Mouse (Mus musculus) embryonic facial prominence, embryonic 12.5 days (tissue): Measurements from ENCODE around the gene Mlip. TPM values are rescaled to one million over a fixed set of nuclear protein-coding genes. Genes with fewer than 3 reads are reported as not detected.

Experiments
- ATAC-seq: fragments of 200-750 bp; cut with Nextera tagmentation; 2 replicates; pipeline ENCODE4 v1.8.0; 2017; ENCODE audit not compliant: insufficient number of reproducible peaks, insufficient read depth, low FRiP score, low TSS enrichment
- H3K27ac ChIP-seq: fragments of 300-500 bp; sonication (generic); 2 replicates; pipeline ENCODE4 v1.5.1; 2016; ENCODE audit warnings: mild to moderate bottlenecking
- H3K27me3 ChIP-seq: fragments of 300-500 bp; sonication (generic); 2 replicates; pipeline ENCODE4 v1.6.1; 2016; ENCODE audit warnings: mild to moderate bottlenecking, moderate library complexity
- H3K36me3 ChIP-seq: fragments of 300-500 bp; sonication (generic); 2 replicates; pipeline ENCODE4 v1.6.1; 2016; ENCODE audit warnings: mild to moderate bottlenecking
- H3K4me1 ChIP-seq: fragments of 300-500 bp; sonication (generic); 2 replicates; pipeline ENCODE4 v1.6.1; 2016
- H3K4me2 ChIP-seq: fragments of 300-500 bp; sonication (generic); replicated peaks from 2 replicates; pipeline ENCODE4 v1.6.1; 2016; ENCODE audit warnings: mild to moderate bottlenecking, moderate library complexity
- H3K4me3 ChIP-seq: fragments of 300-500 bp; sonication (generic); 2 replicates; pipeline ENCODE4 v1.5.1; 2016; ENCODE audit warnings: mild to moderate bottlenecking
- H3K9ac ChIP-seq: fragments of 300-500 bp; sonication (generic); 2 replicates; pipeline ENCODE4 v1.6.1; 2016; ENCODE audit warnings: mild to moderate bottlenecking, moderate library complexity
- H3K9me3 ChIP-seq: fragments of 300-500 bp; sonication (generic); 2 replicates; pipeline ENCODE4 v1.6.1; 2016; ENCODE audit warnings: mild to moderate bottlenecking, moderate library complexity
- WGBS: fragments of 180-500 bp; shearing (Covaris S2); methylation state at CpG from one replicate; pipeline ENCODE4 v1.1.7; 2016; 5-methylcytosine and 5-hydroxymethylcytosine counted together
- polyA plus RNA-seq: library from polyadenylated mRNA; unstranded; fragments of >200 nt; fragmentation: Nextera tagmentation; extraction: Ambion mirVana; gene quantifications from 2 replicates; pipeline ENCODE4 v1.2.1, GENCODE M21; 2016

Mlip gene
- 0.10 and 0.47 TPM in 2 replicates for polyA plus RNA-seq

DNA sequence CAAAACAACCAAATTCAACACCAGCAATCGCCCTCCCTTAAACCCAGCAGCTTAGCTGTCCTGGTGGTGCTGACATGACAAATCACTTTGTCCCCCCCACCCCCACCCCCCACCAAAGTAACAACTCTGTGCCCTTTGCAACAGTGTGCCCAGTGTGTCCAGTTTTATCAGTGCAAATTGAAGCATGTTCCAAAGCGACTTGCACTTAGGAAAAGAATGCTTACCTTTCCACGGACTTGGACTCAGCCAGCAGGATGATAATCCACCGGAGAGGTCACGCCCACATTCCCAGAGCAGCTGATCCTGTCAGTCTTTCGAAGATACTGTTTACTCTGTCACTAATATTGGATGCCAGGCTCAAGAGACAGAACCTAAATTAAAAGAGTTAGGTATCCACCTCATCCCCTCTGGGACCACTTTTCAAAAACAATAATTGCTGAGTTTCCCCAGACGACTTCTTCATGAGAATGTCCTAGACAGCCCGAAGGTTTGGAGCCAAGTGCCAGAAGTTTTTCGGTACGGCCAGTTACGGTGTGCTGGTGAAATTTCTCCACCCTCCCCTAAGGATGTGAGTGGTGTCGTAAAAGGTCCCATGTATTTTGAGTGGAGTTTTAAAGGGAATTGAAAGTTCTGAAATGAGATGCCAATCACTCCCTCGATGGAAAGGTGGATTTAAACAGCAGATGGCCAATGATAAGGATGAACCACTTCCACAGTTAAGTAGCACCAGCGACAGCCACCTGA lies at the start of gene Mlip:
Gene Mlip, minus strand, starts transcription at position 538 of the 744 bp plus-strand sequence.
- WGBS = 59% methylated on average over 14 of the region's 14 CpGs
- no peak within 1 kb of the TSS for H3K27ac ChIP-seq
- no peaks in the 10 kb centered on the region for H3K36me3 ChIP-seq
- H3K4me3 ChIP-seq = no peak within 1 kb of the TSS
- no peak within 1 kb of the TSS for H3K9ac ChIP-seq
- H3K4me1 ChIP-seq = peaks cover 6% of the 10 kb centered on the region; the same call in 1 of the 2 replicates
- H3K9me3 ChIP-seq = no peaks in the 10 kb centered on the region
- ATAC-seq = no peak
- H3K27me3 ChIP-seq = no peaks in the 10 kb centered on the region
- H3K4me2 ChIP-seq = no peak within 1 kb of the TSS

DNA sequence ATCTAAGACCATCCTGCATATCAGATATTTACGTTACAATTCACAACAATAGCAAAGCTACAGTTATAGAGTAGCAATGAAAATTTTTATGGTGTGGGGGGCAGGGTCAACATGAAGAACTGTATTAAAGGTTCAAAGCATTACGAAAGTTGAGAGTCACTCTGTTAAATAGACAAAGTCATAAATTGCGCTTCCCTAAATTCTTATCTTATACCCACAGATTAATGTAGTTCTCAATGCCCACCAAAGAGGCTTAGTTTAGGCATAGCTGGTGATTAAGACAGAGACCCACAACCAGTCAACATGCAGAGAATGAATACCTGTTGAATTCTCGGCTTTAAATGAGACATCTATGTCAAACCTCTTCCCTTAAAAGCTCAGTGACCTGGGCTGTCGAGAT lies 47.0 kb upstream of the Mlip start:
- WGBS = 87% methylated on average over 5 of the region's 5 CpGs

DNA sequence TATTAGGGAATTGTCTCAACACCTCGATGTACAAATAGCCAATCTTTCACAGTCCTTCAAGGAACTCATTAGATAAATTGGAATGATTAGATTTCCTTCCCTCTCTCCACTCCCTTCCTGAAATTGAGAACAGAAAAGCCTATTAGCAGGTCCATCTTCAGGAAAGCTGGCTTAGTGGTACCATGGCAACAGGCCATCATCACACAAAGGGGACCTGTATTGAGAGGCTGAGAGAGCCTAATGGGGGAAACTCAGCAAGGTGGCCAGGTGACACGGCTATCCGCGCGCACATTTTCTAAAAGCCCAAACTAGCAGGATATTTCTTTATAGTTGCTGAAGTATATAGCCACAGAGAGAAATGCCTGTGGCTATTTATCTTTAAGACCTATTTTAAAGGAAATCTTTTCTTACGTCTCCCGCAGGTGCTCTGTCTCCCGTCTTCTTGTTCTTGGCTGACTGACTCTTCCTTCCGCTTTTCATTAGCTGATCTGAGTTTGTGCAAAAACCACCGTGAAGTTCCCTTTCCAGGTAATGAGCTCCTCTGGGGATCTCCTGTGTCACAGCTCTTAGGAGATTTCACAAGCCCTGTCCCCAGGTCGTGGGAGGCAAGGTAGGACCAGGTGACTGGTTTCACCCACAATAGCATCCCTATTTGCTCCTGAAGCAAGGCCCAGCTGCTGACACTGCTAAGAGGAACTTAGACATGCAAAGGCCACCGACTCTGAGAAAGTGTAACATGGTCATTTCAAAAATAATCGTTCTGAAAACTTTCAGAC lies 46.3 kb upstream of the Mlip start:
- Histone ChIP-seq H3K9ac (no peak overlapping the region), H3K4me1 (no peaks in the 10 kb centered on the region), H3K36me3 (no peaks in the 10 kb centered on the region), H3K9me3 (no peaks in the 10 kb centered on the region), H3K4me2 (no peak overlapping the region), H3K27ac (no peak overlapping the region), H3K4me3 (no peak overlapping the region), H3K27me3 (no peaks in the 10 kb centered on the region)
- ATAC-seq = no peak
- WGBS = 57% methylated on average over 13 of the region's 13 CpGs

More for the DNA sequence above, 47.0 kb upstream of the Mlip start:
- Histone ChIP-seq H3K4me2 (no peak overlapping the region), H3K36me3 (no peaks in the 10 kb centered on the region), H3K27ac (no peak overlapping the region), H3K27me3 (no peaks in the 10 kb centered on the region), H3K9ac (no peak overlapping the region), H3K4me3 (no peak overlapping the region), H3K9me3 (no peaks in the 10 kb centered on the region), H3K4me1 (no peaks in the 10 kb centered on the region)
- ATAC-seq = no peak

DNA sequence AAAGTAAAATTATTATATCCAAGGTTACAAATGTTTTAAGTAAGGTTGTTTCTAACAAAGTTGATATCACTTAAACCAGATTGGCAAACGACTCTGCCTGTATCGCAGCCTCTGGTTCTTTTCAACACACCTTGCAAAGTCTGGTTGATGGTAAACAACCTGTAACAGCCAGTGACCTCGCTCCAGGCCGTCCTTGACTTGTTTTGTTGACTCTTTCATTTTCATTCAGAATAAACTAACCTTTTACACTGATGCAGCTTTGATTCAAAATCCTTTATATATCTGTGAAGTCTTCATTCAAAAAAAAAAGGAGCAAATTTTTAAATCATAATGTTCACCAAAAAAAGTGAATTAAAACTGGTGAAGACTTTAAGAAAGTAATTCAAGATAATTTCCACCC lies 44.3 kb upstream of the Mlip start:
- no peak for ATAC-seq
- H3K9me3 ChIP-seq = no peaks in the 10 kb centered on the region
- H3K36me3 ChIP-seq = no peaks in the 10 kb centered on the region
- no peak overlapping the region for H3K4me3 ChIP-seq
- H3K27ac ChIP-seq = no peak overlapping the region
- H3K9ac ChIP-seq = no peak overlapping the region
- H3K4me2 ChIP-seq = no peak overlapping the region
- WGBS = 70% methylated on average over 4 of the region's 4 CpGs
- H3K27me3 ChIP-seq = no peaks in the 10 kb centered on the region
- H3K4me1 ChIP-seq = no peaks in the 10 kb centered on the region

DNA sequence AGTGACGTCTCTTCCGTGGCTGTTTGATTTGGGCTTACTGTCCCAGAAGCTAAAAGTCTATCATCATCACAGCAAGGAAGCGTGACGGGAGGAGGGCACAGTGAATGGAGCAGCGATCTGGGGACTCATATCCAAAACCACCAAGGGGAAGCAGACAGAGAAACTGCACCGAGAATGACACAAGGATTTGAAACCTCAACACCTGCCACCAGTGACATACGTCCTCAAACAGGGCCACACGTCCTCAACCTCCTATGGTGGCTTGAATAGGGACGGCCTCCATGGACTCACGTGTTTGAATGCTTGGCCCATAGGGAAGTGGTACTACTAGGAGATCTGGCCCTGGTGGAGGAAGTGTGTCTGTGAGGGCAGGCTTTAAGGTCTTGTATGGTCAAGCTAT lies 38.5 kb upstream of the Mlip start:
- no peak for ATAC-seq
- H3K27me3 ChIP-seq = no peaks in the 10 kb centered on the region
- WGBS = 92% methylated on average over 10 of the region's 10 CpGs

DNA sequence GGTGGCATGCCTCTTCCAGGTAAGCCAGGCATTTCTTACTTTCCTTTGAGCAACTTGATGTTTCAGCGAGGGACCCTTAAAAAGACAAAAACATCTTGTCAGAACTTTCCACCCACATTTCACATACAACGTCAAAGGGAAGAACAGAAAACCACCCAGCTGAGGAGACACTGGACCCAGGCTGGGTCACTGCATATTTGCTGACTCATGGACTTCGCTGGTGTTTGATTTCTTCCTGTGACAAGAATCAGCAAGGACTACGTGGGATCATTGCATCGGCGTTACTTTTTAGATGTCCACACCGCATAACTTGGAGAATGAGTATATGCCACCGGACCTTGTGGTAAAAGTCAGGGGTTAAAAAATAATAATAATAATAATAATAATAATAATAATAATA lies 36.2 kb upstream of the Mlip start:
- no peaks in the 10 kb centered on the region for H3K36me3 ChIP-seq
- WGBS = 87% methylated on average over 8 of the region's 8 CpGs
- H3K9me3 ChIP-seq = no peaks in the 10 kb centered on the region
- H3K9ac ChIP-seq = no peak overlapping the region
- no peaks in the 10 kb centered on the region for H3K4me1 ChIP-seq
- H3K27ac ChIP-seq = no peak overlapping the region
- H3K4me3 ChIP-seq = no peak overlapping the region
- no peak overlapping the region for H3K4me2 ChIP-seq
- ATAC-seq = no peak
- H3K27me3 ChIP-seq = no peaks in the 10 kb centered on the region

More for the DNA sequence above, 38.5 kb upstream of the Mlip start:
- Histone ChIP-seq H3K4me3 (no peak overlapping the region), H3K9ac (no peak overlapping the region), H3K36me3 (no peaks in the 10 kb centered on the region), H3K4me1 (no peaks in the 10 kb centered on the region), H3K9me3 (no peaks in the 10 kb centered on the region), H3K4me2 (no peak overlapping the region), H3K27ac (no peak overlapping the region)

DNA sequence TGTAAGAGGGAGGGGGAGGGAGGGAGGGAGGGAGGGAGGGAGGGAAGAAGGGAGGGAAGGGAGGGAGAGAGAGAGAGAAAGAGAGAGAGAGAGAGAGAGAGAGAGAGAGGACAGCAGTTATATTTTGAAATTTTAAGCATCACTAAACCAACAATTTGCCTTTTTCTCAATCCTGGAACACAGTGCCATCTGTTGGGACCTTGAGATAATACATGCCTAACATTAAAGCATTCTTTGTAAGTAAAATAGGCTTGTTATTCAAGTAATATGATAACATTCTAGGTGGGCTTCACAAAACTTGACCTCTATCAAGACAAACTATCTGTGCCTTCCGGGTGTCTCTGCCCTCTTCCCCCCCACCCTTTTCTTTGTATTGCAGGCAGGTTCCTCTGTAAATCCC lies 34.0 kb upstream of the Mlip start:
- no peaks in the 10 kb centered on the region for H3K27me3 ChIP-seq
- no peak for ATAC-seq
- H3K9me3 ChIP-seq = no peaks in the 10 kb centered on the region
- 27% methylated on average over 1 of the region's 1 CpGs for WGBS
- no peak overlapping the region for H3K9ac ChIP-seq
- H3K27ac ChIP-seq = no peak overlapping the region
- no peaks in the 10 kb centered on the region for H3K4me1 ChIP-seq
- H3K4me2 ChIP-seq = no peak overlapping the region
- H3K4me3 ChIP-seq = no peak overlapping the region
- H3K36me3 ChIP-seq = no peaks in the 10 kb centered on the region

DNA sequence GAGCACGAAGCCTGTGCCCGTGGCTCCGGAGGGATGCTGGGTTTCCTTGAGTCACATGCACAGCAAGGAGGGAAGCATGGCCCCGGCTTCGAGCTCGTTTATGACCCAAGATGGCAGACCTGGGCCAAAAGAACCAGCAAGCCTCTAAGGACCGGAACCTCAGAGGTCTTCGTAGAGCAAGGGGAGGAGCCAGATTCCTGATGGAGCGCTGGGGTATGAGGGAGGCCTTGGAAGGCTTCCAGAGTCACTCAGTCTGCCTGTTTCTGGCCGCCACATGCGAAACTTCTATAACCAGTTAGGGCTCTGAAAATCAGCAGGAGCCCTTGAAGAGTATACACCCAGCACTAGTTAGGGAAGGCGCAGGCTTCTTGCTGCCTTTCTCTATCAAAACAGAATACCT lies 32.8 kb upstream of the Mlip start:
- Histone ChIP-seq H3K4me3 (no peak overlapping the region), H3K4me2 (no peak overlapping the region), H3K27ac (no peak overlapping the region), H3K9me3 (no peaks in the 10 kb centered on the region), H3K4me1 (no peaks in the 10 kb centered on the region), H3K36me3 (no peaks in the 10 kb centered on the region), H3K27me3 (no peaks in the 10 kb centered on the region), H3K9ac (no peak overlapping the region)
- ATAC-seq = no peak
- WGBS = 85% methylated on average over 12 of the region's 12 CpGs

DNA sequence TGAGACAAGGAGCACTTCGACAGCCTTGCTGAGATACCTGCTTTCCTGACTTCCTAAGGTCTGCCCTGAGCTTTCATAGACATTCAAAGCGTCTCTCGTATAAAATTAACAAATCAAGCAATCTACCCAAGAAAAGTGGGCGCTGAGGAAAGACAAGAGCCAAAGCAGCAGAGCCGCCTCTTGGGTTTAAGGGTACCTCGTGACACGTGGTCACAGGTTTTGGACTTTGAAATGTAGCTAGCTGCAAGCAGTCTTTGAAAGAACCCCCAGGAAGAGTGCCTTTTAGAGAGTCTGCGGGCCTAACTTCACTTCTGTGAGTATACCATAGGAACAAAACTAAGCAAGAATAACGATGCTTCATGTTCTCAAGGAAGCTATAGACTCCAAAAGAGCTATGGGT lies 31.9 kb upstream of the Mlip start:
- Histone ChIP-seq H3K4me2 (no peak overlapping the region), H3K36me3 (no peaks in the 10 kb centered on the region), H3K4me1 (no peaks in the 10 kb centered on the region), H3K4me3 (no peak overlapping the region), H3K27ac (no peak overlapping the region), H3K9me3 (no peaks in the 10 kb centered on the region), H3K9ac (no peak overlapping the region), H3K27me3 (no peaks in the 10 kb centered on the region)
- no peak for ATAC-seq
- 86% methylated on average over 9 of the region's 9 CpGs for WGBS

DNA sequence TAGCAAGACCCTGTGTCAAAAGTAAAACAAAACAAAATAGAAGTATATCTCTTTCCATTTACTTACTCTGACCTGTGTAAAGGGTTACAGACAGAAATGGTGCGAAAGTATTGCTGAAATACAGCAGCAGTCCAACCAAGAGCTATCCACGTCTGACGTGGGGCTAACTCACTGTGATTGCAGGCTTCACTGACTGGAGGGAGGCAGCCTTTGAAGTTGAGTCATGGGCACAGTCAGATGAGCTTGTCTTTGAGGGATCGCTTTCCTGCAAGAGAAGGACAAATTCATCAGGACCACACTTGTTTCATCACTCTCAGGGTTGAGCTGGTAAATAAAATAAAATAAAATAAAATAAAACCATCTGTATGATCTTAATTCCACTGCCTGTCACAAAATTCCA lies 31.2 kb upstream of the Mlip start:
- Histone ChIP-seq H3K27me3 (no peaks in the 10 kb centered on the region), H3K36me3 (no peaks in the 10 kb centered on the region), H3K9ac (no peak overlapping the region), H3K27ac (no peak overlapping the region), H3K4me2 (no peak overlapping the region), H3K9me3 (no peaks in the 10 kb centered on the region), H3K4me1 (no peaks in the 10 kb centered on the region), H3K4me3 (no peak overlapping the region)
- 63% methylated on average over 4 of the region's 4 CpGs for WGBS
- no peak for ATAC-seq

DNA sequence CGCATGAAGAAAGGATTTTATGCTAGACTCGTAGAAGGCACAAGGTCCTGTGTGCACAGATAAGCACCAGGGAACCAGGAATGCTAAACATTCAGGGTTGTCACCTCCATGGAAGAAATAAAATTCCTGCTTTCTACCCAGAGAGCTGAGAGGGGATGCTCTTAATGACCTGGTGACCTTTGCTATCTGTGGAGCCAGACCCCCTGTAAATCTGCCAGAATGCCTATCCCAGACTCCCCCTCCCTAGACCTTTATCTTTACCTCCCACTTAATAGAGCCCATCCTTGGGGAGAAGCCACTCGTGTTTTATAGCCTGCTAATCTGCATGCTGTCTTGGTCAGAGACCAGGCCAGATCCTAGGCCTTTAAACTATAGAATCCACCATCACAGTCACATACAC lies 29.7 kb upstream of the Mlip start:
- no peak overlapping the region for H3K4me2 ChIP-seq
- H3K4me1 ChIP-seq = no peaks in the 10 kb centered on the region
- WGBS = 49% methylated on average over 3 of the region's 3 CpGs
- H3K4me3 ChIP-seq = no peak overlapping the region
- H3K27me3 ChIP-seq = no peaks in the 10 kb centered on the region
- H3K27ac ChIP-seq = no peak overlapping the region
- no peaks in the 10 kb centered on the region for H3K9me3 ChIP-seq
- no peak overlapping the region for H3K9ac ChIP-seq
- no peaks in the 10 kb centered on the region for H3K36me3 ChIP-seq
- no peak for ATAC-seq

DNA sequence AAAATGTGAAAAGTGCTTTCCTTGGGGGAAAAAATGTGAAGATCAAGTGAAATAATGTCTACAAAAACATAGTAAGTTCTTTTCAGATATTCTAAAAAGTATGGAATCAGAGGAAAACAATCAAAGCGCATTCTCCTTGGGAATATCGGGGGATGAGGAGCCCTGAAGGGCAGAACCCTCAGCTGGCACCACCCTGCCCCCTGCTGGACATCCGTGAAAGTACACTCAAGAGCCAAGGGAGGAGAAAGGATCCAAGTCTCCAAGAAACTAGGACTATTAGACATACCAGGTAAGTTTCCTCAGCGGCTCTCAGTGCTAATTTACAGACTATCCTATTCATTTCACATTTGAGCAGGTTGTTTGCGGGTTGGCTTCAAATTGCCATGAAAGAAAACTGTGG lies 28.8 kb upstream of the Mlip start:
- no peak overlapping the region for H3K27ac ChIP-seq
- no peaks in the 10 kb centered on the region for H3K4me1 ChIP-seq
- no peaks in the 10 kb centered on the region for H3K9me3 ChIP-seq
- H3K4me3 ChIP-seq = no peak overlapping the region
- 12% methylated on average over 5 of the region's 5 CpGs for WGBS
- H3K9ac ChIP-seq = no peak overlapping the region
- H3K4me2 ChIP-seq = no peak overlapping the region
- H3K36me3 ChIP-seq = no peaks in the 10 kb centered on the region
- no peaks in the 10 kb centered on the region for H3K27me3 ChIP-seq
- no peak for ATAC-seq
